Mouse (Mus musculus): ENCODE results near the gene Vmn1r62. TPM values are rescaled to one million over a fixed set of nuclear protein-coding genes. Genes with fewer than 3 reads are reported as not detected.

Vmn1r62 gene
- not detected in 2 replicates for polyA plus RNA-seq (2015; fragmentation: Nextera tagmentation; extraction: Ambion mirVana)

DNA sequence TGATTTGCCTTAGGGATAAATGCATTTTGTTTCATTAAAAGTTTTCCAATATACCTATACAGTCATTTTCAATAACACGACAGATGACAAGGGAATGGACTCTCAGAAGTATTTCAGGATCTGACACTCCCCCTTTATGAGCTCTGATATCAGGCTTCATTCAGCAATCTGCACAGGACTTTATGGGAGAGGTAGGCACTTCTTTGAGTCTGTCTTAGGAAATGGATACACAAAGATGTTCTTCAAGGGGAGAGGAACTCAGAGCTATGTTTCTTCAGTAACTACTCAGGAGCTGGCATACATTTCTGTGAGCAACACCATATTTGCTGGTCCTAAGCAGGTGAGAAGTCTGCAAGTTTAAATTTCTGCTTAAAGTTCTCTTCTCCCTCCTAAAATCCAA is at the start of gene Vmn1r62:
Vmn1r62 (plus strand) TSS at position 301 of the 400 bp plus-strand sequence.

Other genes starting within 250 kb of the Vmn1r62 start
- not detected in 2 replicates for gene Vmn1r59, start 216.9 kb upstream of the Vmn1r62 start, polyA plus RNA-seq (2015; fragmentation: Nextera tagmentation; extraction: Ambion mirVana)
- not detected in 2 replicates for gene Vmn2r28, start 179.7 kb upstream of the Vmn1r62 start, polyA plus RNA-seq (2015; fragmentation: Nextera tagmentation; extraction: Ambion mirVana)
- not detected in 2 replicates for gene Vmn1r60, start 126.3 kb upstream of the Vmn1r62 start, polyA plus RNA-seq (2015; fragmentation: Nextera tagmentation; extraction: Ambion mirVana)
- gene Vmn1r61, start 60.3 kb upstream of the Vmn1r62 start, polyA plus RNA-seq (2015; fragmentation: Nextera tagmentation; extraction: Ambion mirVana), result not detected in 2 replicates
- not detected in 2 replicates for gene Vmn1r63, start 131.8 kb downstream of the Vmn1r62 start, polyA plus RNA-seq (2015; fragmentation: Nextera tagmentation; extraction: Ambion mirVana)
- gene Vmn1r64, start 210.9 kb downstream of the Vmn1r62 start, polyA plus RNA-seq (2015; fragmentation: Nextera tagmentation; extraction: Ambion mirVana), result not detected in 2 replicates